Mouse (Mus musculus) cortical plate, adult 2 months (tissue): ENCODE data around the gene Olfr283.
A peak's percentile ranks its signal among the peaks of the same experiment; 100 is the strongest.

Experiments used
- CTCF ChIP-seq: fragments of 200-500 bp; IDR thresholded peaks from 2 replicates; pipeline ENCODE4 v1.5.1; 2011; ENCODE audit warnings: mild to moderate bottlenecking, control low read depth, low read length; ENCODE audit not compliant: insufficient read depth; ENCODE audit errors: extremely low read depth
- POLR2A ChIP-seq: fragments of 200-500 bp; IDR thresholded peaks from 2 replicates; pipeline ENCODE4 v1.6.1; 2011; ENCODE audit warnings: mild to moderate bottlenecking, low read length, control low read depth; ENCODE audit not compliant: insufficient read depth; ENCODE audit errors: extremely low read depth

DNA sequence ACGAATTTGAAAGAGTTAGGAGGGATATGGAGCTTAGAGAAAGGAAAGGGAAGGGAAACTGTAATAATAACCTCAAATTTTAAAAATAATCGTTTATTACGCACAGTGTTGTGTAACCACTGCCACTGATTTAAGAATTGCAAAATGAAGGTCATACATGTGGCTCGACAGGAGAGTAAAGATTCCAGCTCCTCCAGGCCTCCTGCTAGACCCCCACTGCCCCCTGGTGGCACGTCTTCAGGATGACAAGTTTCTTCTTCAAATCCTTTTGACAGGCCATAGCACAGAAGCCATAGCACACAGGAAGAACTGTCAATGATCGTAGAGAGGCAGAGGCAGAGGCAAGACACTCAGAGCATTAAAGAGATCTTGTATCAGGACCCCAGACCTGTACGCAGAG is 9.1 kb upstream of the Olfr283 start:
- TF ChIP-seq POLR2A (no peak), CTCF (peak; percentile 84)
